Mouse (Mus musculus) frontal cortex, adult 2 months (tissue): ENCODE measurements around the gene Mad2l1bp. TPM values are rescaled to one million over a fixed set of nuclear protein-coding genes. Genes with fewer than 3 reads are reported as not detected.

Experiments
- DNase-seq, 2 experiments: peaks; one replicate each; pipeline ENCODE4 v3.0.0; 2022; ENCODE audit warnings: low spot score in 1 of 2; ENCODE audit errors: extremely low spot score in 1 of 2
- polyA plus RNA-seq: library from polyadenylated mRNA; depleted of rRNA; stranded (reverse); fragments of >200 nt; gene quantifications from 2 replicates; pipeline ENCODE4 v1.2.3, GENCODE M21; 2012

The Mad2l1bp gene
- polyA plus RNA-seq, 1 experiment: 14.2 TPM

DNA sequence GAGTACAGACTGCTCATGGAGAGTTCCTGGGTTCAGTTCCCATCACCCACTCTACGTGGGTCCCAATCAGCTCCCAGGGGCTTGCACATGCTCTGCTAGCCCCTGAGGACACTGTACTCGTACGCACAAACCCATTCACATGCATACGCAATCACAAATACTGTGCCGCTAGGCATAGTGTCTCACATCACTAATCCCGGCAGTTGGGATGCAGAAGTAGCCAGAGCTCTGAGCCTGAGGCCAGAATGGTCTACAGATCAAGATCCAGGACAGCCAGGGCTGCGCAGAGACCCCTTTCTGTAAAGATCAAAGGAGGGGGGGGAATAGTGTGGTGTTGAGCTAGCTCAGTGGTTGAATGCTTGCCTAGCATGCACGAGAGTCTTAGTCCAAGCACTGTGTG lies 3.8 kb upstream of the Mad2l1bp start:
- no peak for DNase-seq

GRCm38 (mm10) chr17:46156680-46157079 lies 3.3 kb upstream of the Mad2l1bp start:
- no peak for DNase-seq

DNA sequence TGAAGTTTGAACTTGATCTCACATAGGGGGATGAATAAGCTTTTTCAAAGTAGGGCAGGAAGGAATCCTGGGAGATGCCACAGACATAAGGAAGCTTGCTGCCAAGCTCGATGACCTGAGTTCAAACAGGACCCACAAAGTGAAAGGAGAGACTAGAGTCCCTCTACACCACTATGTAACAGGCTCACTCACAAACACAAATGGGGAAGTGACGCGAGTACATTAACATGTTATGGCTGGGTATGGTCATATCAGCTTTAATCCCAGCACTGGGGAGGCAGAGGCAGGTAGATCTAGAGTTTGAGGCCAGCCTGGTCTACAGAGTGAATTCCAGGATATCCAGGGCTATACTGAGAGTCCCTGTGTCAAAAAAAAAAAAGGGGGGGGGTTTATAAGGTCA lies 983 bp upstream of the Mad2l1bp start:
- no peak for DNase-seq

DNA sequence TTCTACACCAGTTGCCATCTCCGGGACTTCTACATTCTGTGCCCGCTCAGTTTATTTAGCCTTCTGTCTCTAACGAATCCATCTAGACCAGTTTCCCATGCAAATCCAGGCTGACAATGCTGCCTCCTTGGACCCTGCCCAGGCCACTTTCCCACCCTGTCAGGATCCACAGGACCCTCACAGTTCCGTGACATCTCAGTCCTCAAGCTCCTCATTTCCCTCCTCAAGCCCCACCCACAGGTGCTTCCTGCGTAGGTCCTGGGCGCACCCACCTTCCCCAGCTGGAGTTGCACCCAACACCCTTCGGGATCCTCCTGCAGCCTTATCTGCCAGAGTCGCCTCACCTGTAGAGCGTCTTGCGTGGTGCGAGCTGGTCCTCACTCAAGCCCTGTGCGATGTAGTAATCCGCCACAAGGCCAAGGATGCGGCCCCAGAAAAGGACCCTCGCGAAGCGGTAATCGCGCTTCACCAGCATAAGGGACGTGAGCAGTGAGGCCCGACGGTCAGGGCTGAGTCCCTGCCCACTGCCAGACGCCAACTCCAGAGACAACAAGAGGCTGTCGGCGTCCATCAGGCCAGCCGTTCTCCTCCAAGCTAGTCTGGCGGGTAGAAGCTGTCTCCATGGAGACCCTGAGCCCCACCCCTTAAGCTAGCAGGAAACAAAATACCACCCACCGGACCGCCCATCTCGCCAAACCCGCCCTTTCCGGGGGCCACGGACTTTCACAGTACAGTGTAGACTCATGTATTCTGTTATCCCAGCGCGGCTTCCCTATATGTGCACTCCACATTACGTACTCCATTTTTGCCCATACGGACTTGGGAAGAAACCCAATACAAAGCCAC lies 9.6 kb downstream of the Mad2l1bp start, which contains the start of gene Rsph9:
TSS of gene Rsph9 (minus strand) at position 639 of the 846 bp plus-strand sequence.
- DNase-seq: peak; percentile 73 to 85

DNA sequence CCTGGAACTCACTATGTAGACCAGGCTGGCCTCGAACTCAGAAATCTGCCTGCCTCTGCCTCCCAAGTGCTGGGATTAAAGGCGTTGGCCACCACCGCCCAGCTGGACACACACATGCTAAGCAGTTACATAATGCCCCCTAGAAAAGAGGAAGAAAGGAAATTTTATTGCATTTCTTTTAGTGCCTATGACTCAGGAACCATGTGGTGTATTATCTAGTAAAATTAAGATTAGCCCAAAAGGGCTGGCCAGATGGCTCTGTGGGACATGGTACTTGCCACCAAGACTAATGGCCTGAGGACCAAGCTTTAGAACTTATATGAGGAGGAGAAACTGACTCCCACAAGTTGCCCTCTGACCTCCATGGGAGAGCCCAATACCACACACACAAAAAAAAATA lies 13.5 kb downstream of the Mad2l1bp start:
- no peak for DNase-seq

DNA sequence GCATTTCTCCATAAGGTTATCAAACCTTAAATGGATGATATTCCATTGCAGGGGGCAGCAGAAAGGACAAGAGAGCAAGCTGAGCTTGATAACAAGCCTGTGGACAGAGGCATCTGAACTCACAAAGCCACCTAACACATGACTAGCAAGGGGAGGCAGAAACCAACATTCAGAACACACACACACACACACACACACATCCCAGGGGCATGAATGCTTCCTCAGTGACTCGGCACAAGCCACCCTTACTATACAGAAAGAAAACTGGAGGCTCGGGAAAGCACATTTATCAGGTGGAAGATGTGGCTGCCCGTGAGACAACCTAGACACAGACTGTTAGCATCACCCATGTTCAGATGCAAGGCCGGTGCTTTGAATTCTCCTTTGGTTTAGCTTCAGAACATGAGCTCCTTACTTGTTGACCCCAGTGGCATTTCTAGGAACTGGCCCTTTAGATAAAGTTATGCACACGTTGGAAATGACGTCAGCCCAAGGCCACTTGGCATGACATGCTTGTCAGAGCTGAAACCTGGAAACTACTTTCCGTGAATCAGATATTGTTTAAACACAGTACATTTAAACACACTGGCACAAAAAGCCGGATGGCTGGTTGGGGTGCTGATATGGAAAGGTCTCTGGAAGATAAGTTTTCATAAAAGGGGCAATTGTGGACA lies 14.7 kb downstream of the Mad2l1bp start:
- no peak for DNase-seq

DNA sequence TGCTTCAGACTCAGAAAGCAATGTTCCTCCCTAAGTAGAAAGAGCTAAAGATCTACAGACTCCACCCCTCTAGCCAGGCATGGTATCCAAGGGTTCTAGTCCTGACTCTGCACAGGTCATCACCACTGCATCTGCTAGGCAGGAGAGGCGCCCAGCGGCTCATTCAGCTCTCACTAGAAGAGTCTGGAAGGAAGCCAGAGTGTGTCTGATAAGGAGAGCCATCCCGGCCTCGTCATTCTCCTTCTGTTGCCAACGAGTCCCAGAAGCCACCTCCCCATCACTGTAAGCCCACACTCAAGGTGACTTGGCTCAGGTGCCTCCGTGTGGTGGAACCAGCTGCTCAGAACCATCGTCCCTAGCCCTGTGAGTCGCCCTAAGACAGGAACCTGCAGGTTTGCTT lies 20.5 kb downstream of the Mad2l1bp start:
- no peak for DNase-seq

DNA sequence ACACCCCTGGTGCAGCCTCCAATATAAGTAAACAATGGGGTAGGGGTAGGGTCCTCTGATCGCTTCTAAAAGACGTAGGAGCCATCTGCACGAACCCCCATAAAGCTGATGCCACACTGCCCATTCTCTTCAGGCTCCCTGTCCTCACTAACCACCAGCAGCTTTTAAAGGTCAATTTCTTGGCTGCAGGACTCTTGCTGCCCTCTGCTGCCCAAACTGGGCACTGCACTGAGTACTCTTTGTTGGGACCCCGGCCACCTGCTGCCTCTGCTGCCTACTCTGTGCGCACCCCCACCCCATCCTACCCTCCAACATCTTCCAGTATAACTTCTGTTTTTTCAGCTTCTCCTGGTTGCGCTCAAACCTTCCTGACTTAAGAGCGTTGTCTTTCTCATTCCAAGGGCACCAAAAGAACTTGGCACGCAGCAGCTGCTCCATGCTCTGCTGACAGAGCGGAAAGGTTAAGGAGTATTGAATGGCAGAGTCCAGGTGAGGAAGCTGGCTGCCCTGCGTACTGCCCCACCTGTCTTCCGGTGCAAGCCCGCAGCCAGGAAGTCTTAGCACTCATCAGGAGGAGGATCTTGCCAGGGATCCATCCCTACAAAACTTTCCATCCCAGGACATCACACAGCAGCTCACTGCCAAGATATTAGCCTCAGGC lies 21.2 kb downstream of the Mad2l1bp start:
- peak in 1 of 2 experiments; percentile 84 for DNase-seq

DNA sequence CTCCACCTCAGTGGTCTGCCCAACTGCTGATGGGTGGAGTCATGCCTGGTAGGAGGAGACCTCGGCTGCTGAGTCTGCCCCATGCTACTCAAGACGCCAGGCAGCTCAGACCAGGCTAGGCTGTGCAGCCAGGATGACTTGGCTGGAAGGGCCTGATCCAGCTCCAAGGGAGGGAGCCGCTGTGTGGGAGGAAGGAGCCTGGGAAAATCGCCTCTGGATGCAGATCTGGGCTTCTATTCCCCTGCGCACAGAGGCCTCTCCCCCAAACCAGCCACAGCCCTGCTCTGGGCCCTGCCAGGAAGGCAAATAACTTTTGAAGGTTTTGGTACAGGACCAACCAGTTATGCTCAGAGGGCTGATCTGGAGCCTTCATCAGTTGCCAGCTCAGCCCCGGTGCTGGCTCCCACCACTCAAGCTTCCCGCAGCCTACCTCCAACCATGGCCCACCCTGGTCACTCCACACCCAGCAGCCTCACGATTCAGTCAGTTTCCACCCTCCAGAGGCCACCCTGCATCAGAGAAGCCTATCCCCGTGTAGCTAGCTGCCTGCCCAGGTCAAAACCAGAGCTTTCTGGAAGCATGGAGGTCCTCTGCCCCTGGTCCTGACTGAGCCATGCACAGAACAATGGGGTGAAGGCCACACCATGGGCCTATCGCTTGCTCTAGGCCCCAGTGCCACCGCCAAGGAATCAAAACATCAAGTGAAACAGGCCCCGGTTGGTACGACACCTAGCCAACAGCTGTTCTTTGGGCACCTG lies 23.4 kb downstream of the Mad2l1bp start:
- DNase-seq: no peak

DNA sequence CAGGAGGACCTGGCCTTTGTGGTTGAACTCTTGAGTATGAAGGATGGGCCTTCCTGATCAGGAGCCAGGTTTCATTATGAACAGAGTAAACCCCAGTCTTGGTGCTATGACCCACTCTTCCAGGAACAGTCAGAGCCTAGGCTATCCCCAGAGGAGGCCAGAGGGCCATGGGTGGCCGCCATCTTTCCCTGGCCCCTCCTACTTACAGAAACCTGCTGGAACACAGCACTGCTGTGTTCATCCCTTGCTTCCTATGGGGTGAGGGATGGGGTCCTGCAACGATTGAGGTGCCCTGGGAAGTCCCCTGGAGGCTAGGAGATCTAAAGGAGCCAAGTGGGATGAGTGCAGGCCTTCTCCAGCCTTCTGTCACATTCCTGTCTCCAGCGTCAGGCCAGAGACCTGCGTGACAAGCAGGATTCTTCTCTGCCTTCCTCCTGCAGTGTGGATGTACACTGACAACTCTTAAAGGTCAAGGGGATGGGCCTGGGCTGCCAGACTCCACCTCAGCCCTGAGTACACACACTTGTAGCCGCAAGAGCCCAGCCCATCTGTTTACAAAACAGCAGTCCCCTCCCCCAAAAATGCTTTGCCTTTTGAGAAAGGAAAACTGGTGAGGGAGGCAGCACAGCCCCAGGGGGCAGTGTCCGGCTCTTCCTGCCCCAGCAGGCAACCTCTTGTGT lies 25.4 kb downstream of the Mad2l1bp start:
- no peak for DNase-seq

GRCm38 (mm10) chr17:46126608-46127007 lies 26.7 kb downstream of the Mad2l1bp start:
- DNase-seq: no peak

GRCm38 (mm10) chr17:46123953-46124700 lies 29.2 kb downstream of the Mad2l1bp start:
- no peak for DNase-seq

- no peak for DNase-seq
Observed at GRCm38 (mm10) chr17:46123285-46123684, 30.1 kb downstream of the Mad2l1bp start.

- no peak for DNase-seq
Observed at GRCm38 (mm10) chr17:46122791-46123190, 30.6 kb downstream of the Mad2l1bp start.

DNA sequence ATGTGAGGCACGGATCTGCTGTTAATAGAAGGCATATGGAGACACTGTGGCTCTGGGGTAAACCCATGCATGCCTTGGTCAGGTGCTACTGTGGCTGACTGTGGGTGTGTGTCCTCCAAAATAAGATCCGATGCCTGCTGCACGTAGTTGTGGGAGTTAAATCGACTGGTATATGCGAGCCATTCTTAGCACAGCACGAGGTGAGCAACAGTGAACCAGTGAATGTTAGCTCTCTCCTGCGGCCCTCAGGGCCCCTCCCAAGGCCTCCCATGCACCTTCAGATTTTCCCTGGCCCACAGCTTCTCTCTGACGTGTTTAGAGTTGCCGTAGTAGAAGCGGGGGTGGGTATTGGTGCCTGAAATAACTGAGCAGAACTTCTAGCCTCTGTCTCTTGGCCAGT lies 33.7 kb downstream of the Mad2l1bp start:
- DNase-seq: peak; percentile 53 to 59

DNA sequence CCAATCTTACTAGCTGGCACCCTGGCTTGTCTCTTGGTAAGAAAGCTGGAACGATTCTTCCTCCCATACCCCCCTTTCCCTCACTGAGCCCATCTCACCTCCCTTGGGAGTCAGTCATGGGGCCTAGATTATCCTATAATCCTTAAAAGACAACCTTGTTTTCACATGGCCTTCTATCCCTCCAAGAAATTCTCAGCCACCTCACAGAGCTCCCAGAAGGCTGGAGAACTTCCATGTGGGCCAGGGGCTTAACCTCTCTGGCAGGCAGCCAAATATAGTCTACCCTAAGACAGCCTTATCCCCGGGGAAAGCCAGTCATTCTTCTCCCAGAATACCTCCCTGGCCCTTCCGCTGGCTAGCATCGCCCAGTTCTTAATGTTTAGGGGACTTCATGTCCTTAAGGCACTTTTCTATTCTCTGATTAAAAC lies 34.9 kb downstream of the Mad2l1bp start:
- DNase-seq: no peak

GRCm38 (mm10) chr17:46117623-46118422 lies 35.5 kb downstream of the Mad2l1bp start:
- DNase-seq: no peak

DNA sequence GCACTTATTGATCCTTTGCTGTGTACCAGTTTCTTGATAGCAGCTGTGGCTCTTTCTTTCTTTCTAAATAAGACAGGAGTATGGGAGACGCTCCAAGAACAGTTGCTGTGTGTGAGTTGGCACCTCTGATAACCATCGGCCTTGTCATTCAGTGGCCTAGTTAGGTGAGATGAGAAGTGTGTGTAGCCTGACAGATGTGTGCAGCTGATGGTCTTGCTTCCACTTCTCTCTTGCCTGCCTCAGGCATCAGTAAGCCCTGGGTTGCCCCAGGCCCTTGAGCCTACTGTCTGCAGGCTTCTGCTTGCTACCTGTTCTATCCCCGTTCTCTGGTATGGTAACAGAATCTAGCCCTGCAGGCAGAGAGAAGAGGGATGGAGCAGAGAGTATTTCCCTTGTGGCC lies 36.5 kb downstream of the Mad2l1bp start:
- DNase-seq: no peak

DNA sequence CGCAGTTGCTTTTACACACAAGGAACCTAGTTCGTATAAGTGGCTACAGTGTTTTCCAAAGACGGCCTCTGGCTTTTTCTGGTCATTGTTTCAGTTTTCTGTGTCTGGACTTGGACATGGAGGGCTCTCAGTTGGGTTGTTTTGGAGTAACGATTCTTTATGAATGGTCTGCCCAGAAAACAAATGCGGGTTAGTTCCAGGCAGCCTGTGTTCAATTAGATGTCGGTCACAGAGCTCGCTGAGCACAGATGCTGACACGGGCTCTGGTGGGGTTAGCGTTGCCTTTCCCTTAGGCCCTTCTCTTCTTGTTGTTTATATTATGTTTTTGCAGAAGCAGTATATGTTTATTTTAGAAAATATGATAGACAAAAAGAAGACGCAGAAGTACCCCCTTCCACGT lies 37.2 kb downstream of the Mad2l1bp start:
- DNase-seq: no peak
